Mouse (Mus musculus): ENCODE measurements at regions not wholly inside any gene's neighbourhood (a gene's known extent, or its start where the extent isn't known, plus 50 kb on each side); places are given as distances from the start of the nearest gene placed in this dataset.

GRCm38 (mm10) chr16:93458011-93458585, 145.8 kb downstream of the Setd4 start:
- DNase-seq = no peak

DNA sequence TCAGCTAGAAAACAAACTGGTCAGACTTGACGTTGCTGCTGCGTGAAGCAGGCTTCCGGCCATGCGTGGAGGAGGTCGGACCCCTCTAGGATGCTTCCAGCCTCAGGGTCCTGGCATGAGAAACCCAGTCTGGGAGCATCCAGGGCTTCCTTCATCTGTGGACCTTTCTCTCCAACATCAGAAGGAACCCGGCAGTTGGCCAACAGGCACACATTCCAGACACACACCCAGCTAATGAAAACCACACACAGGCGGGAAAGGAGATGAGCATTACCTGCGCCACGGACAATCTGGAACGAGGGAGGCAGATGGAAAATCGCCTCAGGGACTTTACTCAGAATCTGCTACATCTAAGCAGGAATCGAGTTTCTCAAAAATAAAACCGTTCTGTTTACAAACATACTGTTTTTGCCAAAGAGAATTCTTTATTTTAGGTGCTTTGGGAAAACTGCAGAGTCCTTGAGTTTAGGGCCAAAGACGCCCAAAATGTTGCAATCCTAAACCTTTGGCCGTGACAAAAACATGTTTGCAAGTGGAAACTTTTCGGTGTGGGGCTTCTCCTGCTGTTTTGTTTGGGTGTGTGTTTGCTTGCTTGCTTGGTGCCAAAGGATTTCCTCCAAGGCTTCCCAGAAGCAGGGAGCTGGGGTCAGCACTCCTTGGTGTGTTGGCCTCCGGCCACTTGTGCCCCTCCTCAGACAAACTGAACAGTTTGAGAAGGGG, 147.0 kb downstream of the Setd4 start:
- no peak for DNase-seq

GRCm38 (mm10) chr16:93454080-93454997, 149.5 kb downstream of the Setd4 start:
- DNase-seq = peak; percentile 52 to 79

GRCm38 (mm10) chr16:93453056-93453455, 150.8 kb downstream of the Setd4 start:
- DNase-seq = no peak

GRCm38 (mm10) chr16:93450896-93451295, 153.0 kb downstream of the Setd4 start:
- DNase-seq = no peak

- DNase-seq = no peak
Measured at GRCm38 (mm10) chr16:93449925-93450324, 153.9 kb downstream of the Setd4 start.

DNA sequence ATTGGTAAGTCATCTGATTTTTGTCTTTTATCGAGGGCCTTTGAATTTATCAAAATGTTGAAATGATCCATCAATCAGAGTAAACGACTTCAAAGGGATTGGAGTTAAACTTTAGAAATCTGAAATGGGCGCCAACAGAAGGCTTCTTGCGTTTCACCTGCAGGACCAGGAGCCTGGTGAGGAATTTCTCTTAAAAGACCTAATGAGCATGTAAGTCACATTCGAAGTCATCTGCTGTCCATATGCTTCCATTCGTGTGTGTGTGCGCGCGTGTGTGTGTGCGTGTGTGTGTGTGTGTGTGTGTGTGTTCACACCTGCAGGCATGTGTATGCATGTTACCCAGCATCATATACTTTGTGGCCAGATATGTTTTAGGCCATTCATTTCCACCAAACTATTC, 155.7 kb downstream of the Setd4 start:
- DNase-seq = no peak

- DNase-seq = no peak
Measured at GRCm38 (mm10) chr16:93446970-93447369, 156.9 kb downstream of the Setd4 start.

DNA sequence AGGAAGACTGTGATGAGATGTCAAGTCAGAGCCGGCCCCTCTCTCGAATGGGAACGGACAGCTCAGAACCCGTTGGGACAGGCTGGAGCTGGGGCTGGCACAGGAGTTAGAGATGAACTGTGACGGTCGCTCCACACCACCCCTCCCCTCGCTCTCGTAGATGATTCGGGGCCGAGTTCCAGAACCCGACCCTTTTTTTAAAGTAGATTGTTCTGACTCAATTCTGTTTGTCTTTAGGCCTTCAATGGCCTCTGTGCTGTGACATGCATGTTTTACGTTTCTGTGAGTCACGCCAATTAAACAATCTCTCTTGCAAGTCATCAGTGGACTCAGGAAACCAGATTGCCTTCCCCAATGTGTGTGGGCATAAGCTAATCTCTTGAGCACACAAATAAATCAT, 157.7 kb downstream of the Setd4 start:
- no peak for DNase-seq

GRCm38 (mm10) chr16:93442837-93443236, 161.0 kb downstream of the Setd4 start:
- no peak for DNase-seq

DNA sequence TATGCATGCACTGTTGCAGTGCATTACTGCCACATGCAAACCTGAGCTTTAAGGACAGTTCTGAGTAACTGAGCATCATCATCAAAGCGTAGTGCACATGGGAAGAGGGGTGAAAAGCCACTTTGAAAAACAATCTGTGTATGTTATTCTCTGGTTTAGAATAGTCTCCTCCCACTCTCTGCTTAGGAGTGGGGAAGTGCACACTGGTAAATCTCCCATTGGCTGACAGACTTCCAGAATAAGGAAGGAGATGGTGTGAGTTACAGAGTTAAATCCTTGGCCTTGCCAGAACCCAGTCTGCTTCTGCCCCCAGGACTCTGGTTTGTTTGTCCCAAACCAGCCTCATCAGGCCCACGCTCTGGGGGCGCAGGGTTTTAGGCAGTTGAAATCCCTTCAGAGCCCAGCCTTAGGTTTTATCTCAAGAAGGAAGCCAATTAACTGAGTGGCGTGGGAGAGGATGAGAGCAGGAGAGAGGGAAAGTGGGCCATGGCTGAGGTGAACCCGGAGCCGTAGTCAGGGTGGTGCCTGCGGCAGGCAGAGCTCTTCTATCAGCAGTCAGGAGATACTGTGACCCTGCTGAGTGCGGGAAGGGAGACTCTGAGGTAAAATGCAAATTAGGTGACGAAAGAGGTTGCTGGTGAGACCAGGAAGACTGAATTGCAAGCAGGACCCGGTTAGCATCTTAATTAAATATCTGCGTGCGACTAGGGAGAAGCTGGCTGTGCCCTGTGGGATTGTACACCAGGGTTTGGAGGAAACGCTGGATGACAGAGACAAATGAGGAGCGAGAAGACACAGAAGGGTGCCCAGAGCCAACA, 166.0 kb downstream of the Setd4 start:
- DNase-seq = no peak

DNA sequence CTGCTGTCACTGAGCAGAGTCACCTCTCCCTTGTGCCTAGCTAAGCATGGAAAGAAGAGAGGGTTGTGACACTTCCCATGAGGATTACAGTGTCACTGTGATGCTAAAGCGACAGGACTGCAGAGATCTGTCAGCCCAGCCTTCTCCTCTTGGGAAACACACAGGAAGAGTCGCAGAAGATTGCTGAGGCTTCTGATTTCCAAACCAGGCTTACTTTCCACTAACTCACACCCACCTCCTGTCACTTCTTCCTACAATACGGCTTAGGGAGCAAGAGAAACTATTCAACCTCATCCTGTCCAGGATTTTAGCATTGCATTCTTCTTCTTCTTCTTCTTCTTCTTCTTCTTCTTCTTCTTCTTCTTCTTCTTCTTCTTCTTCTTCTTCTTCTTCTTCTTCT, 167.1 kb downstream of the Setd4 start:
- DNase-seq = no peak

DNA sequence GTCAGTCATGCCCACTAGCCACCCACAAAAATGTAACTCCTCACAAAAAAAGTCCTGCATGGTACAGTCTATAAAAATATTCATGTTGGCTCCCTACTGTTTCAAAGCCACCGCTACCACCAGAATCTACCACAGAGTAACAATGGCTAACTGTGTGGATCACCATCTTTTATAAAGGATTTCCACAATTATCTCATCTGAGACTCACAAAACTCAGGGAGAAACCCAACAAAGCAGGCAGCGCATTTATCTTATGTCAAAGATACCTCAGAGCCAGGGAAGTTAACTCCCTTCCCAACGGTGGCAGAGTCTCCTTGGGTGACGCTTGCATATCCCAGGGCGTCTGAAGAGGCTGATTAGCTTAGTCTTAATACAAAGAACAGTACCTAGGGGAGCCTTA, 172.5 kb downstream of the Setd4 start:
- no peak for DNase-seq

GRCm38 (mm10) chr16:93429324-93429781, 174.5 kb downstream of the Setd4 start:
- no peak for DNase-seq

DNA sequence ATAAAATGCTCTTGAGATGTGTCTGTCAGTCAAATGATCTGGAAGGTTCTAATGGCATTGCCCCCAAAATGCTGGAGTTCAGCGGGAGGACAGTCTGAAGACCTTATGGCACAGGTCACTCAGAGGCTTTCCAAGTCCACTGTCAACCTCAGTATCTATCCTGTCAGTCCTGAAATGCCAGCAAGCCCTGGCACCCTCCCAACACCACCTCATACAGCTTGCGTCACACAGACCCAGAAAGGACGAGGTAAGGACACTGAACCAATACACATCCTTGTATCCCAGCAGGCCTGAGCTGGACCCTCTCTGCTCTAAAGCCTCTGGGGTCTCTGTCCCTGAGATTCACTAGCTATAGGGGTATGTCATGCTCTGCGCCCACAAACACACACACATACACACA, 176.6 kb downstream of the Setd4 start:
- DNase-seq = no peak

DNA sequence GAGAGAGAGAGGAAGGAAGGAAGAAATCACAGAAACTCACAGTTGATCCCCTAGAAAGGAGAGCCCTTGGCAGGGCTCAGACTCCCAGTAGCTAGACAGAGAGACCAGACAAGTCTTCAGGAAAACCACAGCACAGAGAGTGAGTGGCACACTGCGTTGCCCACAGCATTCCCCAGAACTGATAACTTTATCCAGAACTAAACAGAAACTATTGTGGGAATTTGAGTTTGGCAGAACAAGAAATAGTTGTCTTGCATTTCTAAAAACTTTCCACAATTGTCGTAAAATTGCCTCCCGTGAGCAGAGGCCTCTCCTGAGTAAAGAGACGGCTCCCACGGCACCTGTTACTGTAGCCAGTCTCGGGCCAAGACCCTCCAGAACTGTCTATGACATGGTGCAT, 178.1 kb downstream of the Setd4 start:
- DNase-seq = no peak

DNA sequence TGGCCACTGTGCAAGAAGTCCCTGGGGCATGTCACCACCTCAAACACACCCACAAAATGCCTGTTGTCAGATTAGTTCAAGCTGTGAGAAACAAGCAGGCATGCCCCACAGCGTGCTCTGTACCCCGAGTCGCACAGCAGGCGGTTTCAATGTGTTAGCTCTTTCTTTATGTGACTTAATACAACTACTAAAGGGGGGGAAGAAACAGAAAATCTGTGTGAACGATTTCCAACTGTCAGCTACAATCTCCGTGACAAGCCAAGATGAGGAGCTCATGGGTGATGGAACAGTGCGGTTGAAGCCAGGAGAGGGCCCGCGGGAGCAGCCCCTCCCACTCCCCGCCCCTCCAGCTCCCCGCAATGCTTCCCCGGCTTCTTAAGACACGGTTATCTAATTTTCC, 180.7 kb downstream of the Setd4 start:
- no peak for DNase-seq

DNA sequence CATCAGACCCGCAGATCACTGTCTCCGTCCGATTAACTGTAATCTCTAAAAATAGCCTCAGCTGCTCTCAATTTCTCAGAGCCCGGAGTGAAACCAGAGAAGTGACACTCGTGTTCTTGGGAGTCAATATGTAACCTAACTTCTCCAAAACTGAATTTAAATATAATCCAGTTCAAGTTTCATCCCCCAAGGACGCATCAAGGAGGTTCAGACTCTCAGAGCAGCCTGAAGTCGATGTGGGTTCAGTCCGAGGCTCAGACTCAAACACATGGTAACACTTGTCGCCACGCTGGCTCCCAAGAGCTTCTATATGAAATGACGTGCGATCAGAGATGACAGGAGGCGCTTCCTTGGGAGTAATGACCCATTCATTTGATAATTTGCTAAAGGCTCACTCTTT, 181.6 kb downstream of the Setd4 start:
- DNase-seq = no peak

DNA sequence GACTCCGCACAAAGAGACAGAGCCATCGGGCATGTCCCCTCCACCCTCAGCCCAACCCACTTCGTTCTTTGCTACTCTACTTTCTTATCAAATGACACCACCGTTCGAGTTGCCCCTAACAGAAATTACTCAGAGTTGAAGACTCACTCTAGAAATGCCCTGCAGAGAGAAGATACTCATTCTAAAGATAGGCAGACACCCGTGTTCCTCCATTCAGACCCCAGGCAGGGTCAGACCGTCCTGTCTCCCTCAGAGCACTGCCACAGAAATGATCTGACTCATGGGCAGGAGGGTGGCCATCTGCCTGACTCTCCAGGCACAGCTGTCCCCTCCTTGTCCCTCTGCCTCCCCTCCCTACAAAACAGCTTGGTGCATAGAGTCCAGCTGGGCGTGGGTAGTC, 185.6 kb downstream of the Setd4 start:
- no peak for DNase-seq

GRCm38 (mm10) chr16:93417831-93418230, 186.0 kb downstream of the Setd4 start:
- no peak for DNase-seq

DNA sequence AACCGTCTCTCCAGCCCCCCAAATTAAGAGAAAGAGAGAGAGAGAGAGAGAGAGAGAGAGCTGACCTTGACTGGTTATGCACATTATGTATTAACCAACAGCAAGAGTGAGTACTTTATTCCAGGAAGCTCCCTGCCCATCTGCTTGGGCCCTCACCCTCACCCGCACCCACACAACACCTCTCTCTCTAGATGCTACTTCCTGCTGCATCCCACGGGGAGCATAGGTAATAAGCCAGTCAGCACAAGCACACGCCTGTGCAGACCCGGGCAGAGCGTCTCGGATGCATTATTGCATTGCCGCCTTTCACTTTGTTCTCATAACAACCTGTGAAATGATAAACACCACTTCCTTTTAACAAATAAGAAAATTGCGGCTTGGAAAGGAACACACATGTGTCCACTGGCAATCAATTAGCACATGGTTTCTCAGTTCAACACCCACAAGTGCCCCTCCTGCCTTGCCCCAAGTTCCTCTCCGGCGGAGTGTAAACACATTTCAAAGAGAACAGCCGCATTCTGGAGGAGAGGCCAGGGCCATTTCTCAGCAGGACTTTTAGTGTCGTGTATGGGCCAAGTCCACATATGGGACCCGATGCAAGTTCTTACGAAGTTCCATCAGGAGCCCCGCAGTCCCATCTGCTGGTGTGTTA, 211.7 kb downstream of the Setd4 start:
- no peak for DNase-seq

GRCm38 (mm10) chr16:93387578-93388116, 216.2 kb downstream of the Setd4 start:
- no peak for DNase-seq

Data from kidney, adult 8-10 months (tissue).